Mouse (Mus musculus): ENCODE data around the gene C1qtnf5. TPM values are rescaled to one million over a fixed set of nuclear protein-coding genes. Genes with fewer than 3 reads are reported as not detected.
"Not testable (repeated sequence)": the region's sequence is repeated elsewhere in the genome, so short reads cannot be mapped to it uniquely, and the experiment has no call there.

The C1qtnf5 gene
- total RNA-seq, 4 experiments from 2014 or later = 24.1 to 32.7 (median 26.3) TPM

DNA sequence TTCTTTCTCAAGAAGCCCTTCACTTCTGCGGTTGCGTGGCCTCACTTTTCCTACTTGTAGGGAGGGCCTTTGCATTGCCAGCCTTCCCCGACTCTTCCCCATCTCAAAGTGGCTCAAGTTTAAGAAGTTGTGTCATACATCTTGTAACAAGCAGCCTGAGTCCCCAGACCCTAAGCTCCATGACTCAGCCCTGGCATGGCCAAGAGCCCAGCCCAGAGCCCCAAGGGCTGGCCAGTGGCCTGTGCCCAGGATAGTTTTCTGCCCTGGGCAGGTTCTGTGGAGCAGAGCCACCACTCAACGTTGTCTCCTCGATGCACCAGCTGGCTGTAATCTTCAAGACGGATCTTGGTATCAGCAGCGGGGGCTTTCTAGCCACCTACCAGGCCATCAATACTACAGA is 2.2 kb upstream of the C1qtnf5 start:
- DNase-seq (ENCODE audit: low spot score in 2 of 2) = no peak

DNA sequence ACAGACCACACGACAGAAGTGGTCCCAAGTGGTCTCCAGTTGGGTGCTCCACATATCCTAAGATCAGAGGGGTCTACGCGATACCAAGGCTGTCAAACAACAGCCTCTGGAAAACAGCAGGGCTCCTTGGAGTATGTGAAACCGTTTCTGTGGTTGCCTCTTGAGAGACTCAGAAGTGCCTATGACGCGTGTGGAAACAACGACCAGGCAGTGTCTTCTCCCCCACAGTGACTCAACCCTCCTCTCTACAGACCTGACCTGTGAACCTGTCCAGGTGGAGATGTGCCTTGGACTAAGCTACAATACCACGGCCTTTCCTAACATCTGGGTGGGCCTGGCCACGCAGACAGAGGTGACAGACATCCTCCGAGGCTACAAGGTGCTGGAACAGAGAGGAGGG is 1.3 kb upstream of the C1qtnf5 start:
- no peak for DNase-seq (ENCODE audit: low spot score in 2 of 2)

DNA sequence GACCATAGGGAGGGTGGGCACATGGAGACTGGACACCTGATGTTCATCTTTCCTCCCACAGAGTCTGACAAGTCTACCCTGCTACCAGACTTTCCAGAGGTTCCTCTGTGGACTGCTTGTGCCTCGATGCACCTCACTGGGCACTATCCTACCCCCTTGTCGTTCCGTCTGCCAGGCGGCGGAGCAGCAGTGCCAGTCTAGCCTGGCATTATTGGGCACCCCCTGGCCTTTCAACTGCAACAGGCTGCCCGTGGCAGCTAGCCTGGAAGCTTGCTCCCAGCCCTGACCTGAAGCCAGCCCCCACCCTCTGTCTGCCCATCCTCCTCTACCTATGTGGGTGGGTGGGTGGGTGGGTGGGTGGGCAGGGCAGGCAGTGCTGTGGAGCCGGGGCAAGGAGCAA is 863 bp upstream of the C1qtnf5 start:
- DNase-seq (ENCODE audit: low spot score in 2 of 2) = no peak

DNA sequence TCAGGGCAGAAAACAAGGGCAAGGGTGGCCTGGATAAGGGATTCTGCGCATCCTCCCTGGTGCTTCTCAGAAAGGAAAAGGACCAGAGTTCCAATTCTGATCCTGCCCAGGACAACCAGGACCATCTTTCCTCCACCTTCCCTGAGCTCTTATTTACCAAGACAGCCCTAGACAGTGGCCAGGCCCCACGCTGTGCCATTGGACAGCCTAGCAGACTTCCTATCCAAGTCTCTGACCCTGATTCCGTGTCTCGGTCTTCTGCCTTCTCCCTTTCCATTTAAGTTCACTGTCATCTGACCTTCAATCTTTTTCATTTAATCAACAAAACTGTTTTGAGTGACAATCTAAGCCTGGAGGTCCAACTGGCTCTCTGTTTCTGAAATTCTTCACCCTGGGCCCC is 449 bp upstream of the C1qtnf5 start:
- DNase-seq (ENCODE audit: low spot score in 2 of 2) = no peak

DNA sequence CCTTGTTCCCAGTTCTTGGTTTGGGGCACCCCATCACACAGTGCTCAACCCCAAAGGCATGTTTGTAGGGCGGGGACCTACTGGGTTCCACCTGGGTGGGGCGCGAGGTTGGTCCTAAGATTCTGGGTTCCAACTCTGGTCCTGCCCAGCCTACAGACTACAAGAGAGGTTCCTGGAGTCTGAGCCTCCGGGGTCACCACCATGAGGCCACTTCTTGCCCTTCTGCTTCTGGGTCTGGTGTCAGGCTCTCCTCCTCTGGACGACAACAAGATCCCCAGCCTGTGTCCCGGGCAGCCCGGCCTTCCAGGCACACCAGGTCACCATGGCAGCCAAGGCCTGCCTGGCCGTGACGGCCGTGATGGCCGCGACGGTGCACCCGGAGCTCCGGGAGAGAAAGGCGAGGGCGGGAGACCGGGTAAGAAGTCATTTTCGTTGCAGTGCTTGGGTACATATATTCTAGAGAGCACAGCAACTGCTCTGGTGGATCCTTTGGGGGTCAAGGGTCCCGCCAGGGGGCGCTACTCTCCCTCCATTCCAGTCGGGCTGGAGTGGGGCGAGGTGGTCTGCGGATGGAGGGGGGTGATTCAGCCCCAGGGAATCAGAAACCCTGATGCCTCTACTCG is 623 bp downstream of the C1qtnf5 start:
- DNase-seq (ENCODE audit: low spot score in 2 of 2) = no peak

DNA sequence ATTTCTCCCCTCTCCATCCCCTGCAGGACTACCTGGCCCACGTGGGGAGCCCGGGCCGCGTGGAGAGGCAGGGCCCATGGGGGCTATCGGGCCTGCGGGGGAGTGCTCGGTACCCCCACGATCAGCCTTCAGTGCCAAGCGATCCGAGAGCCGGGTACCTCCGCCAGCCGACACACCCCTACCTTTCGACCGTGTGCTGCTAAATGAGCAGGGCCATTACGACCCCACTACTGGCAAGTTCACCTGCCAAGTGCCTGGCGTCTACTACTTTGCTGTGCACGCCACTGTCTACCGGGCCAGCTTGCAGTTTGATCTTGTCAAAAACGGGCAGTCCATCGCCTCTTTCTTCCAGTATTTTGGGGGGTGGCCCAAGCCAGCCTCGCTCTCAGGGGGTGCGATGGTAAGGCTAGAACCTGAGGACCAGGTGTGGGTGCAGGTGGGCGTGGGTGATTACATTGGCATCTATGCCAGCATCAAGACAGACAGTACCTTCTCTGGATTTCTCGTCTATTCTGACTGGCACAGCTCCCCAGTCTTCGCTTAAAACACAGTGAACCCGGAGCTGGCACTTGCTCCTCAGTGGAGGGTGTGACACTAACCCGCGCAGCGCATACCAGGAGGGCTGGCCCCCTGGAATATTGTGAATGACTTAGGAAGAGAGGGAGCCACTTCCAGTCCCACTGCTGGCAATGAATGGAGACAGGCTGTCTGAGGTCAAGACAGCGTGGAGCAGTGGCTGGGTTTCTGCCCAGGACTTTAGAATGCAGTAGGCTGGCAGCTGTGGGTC is 1.4 kb downstream of the C1qtnf5 start:
- no peak for DNase-seq (ENCODE audit: low spot score in 2 of 2)

DNA sequence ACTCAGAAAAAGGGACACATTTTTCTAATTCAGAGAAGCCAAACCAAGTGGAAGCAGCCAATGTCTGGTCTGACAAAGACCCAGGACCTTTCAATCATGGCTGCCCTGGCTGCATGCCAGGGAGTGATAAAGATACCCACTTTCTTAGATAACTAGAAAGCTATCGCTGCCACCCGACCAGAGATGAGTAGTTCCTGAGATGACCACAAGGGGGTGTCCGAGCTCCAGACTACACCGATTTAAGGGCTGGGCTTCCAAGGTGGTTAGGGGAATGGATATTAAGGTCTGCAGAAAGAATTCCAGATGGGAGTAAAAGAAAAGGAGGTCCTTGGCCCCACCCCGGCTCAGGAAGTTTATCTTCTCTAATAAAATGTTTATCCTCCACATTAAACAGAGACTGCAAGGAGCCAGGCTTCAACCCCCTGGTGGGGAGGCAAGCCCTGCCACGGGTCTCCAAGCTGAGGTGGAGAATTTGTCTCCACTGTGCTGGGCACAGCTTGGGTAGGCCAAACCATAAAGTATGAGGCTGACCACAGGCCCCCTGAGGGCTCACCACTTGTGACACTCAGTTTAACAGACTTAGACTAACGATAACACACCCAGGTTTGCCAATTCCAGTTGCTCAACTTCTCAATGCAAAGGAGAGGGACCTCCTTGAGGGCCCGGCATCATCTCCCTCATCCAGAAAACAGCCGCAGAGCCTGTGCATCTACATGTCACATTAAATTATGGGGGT is 2.5 kb downstream of the C1qtnf5 start:
- DNase-seq (ENCODE audit: low spot score in 2 of 2) = peak in 1 of 2 experiments; percentile 68

DNA sequence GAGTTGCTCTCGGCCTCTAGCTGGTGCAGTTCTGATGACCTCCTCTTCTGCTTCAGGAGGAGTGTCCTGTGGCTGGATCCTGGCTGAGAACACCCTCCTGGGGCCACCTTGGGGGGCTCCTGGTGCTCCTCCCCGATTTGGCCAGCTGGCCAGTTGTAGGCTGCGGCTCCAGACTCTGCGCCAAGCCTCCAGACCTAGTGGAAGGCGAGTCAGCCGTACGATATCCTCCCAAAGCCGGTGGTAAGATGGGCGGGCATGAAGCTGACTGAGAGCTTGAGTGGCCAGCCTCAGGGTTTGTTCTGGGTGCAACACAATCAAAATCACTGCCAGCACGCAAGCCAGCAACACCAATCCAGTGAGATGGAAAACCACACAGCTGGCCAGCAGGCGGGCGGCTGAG is 4.9 kb downstream of the C1qtnf5 start:
- not testable (repeated sequence) for DNase-seq (ENCODE audit: low spot score in 2 of 2)

DNA sequence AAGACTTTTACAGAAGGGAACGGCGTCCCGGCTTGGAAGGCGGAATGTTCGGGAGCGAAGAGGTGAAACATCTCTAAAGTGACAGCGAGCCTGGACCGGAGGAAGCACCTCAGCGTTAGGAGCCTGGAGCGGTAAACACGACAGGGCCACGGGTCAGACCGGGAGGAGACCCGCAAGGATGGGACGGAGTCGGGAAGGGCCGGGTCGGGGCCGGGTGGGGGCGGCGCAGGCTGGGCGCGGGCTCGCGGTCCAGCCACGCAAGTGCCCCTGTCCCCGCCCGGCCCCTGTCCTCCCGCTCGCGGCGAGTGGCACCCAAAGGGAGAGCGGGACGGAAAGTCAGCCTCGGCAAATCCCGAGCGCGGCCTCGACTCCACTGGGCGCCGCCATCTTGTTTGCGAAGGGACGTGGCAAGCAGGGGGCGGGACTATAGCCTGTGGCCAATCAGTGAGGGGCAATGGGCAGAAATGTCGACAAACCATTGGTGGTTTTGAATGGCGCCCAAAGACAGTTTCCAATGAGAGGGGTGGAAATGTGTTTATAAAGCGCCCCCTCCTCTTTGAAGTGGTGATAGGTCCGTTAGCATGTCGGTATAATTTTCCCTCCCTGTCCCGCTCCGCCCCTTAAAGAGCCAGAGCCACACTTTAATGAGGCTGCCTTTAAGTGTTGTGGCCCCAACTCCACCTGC is 6.2 kb downstream of the C1qtnf5 start, which contains the start of the genes Gm49380 and Rnf26:
Gene Gm49380, minus strand, starts transcription at position 396 of the 685 bp plus-strand sequence.
Gene Rnf26, minus strand, starts transcription at position 413 of the 685 bp plus-strand sequence.
- peak; percentile 87 to 96 for DNase-seq (ENCODE audit: low spot score in 2 of 2)

DNA sequence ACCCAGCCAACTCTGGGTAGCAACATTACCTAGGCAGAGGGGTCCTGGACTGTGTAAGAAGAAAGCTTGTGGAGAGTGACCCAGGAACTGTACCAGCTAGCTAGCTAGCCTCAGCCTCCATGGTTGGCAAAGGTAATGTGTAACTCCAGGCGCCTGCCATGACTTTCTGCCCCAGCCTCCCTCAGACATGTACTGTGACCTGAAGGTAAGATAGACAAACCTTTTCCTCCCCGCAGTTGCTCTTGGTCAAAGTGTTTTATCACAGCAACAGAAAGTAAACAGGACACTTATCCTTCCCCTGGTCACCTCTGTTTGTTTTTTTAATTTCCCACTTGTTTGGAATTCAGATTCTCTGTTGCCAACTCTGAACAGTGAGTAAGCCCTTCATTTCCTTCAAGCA is 7.4 kb downstream of the C1qtnf5 start:
- no peak for DNase-seq (ENCODE audit: low spot score in 2 of 2)

DNA sequence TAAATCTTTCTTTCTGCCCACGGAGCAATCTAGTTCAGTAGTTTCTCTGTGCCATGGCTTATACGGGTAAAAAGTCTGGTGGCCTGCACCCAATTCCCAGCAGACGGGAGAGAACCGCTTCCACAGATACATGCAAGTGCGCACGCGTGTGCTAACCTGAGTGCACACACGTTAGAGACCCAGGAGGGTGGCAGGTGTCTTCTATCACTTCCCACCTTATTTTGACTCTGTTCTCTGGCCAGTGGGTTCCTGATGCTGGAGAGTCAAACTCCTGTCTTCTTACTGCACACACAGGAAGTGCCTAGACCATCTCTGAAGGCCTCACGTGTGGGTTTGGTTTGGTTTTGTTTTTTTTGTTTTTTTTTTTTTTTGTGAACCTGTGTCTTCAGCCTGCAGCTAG is 8.6 kb downstream of the C1qtnf5 start:
- DNase-seq (ENCODE audit: low spot score in 2 of 2) = no peak

DNA sequence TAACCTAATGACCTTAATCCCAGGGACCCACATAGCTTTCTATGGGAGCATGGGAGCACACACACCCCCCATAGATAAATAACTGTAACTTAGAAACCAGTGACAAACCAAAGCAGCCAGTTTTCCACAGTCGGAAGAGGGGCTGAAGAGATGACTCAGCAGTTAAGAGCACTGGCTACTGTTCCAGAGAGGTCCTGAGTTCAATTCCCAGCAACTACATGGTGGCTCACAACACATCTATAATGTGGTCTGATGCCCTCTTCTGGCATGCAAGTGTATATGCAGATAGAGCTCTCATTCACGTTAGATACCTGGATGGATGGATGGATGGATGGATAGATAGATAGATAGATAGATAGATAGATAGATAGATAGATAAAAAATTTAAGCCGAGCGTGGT is 9.1 kb downstream of the C1qtnf5 start:
- DNase-seq (ENCODE audit: low spot score in 2 of 2) = no peak

DNA sequence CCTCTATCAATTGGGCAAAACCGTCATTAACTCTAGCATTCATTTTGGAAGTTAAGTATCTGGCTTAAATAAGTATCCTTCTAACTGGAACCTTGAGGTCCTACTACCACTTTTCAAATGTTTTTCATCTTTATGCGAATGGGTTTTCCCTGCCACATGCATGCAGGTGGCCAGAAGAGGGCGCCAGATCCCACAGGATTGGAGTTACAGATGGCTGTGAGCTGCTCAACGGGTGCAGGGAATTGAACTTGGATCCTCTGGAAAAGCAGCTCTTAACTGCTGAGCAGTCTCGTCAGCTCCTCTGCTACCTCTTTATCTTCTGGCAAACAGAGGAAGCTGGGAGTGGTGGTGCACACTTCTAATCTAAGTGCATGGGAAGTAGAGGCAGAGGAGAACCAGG is 12.0 kb downstream of the C1qtnf5 start:
- no peak for DNase-seq (ENCODE audit: low spot score in 2 of 2)

DNA sequence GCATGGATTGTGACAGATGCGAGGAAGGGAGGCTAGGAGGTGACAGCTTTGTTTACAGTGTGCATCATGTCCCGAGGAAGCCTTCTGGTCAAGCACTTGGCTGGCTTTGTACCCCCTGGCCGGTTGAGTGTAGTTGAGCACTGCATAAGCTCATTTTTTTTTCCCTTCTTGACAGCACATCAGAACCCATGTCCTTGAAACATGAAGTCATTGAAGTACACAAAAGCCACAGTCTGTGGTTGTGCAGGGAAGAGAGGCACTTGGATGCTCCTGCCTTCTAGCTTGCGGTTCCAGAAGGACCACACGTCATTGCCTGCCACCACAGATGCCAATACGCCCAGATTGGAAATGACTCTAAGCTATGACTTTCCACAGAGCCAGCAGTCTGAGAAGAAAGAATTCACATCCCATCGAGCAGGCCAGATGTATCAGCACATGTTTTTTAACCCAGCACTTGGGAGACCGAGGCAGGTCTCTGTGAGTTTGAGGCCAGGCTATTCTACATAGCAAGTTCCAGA is 13.0 kb downstream of the C1qtnf5 start:
- DNase-seq (ENCODE audit: low spot score in 2 of 2) = no peak

DNA sequence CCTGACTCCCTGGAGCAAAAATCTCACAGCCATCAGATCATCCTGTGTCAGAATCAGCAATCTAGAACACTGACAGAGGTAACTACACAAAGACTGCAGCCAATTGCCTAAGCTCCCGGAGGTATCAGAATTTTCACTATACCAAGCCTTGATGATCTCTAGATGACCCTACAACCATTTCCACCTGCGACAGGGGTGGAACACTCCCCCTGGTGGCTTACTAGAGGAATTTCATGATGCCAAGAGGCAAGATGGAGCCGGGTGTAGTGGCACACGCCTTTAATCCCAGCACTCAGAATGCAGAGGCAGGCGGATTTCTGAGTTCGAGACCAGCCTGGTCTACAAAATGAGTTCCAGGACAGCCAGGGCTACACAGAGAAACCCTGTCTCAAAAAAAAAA is 17.3 kb downstream of the C1qtnf5 start:
- no peak for DNase-seq (ENCODE audit: low spot score in 2 of 2)

DNA sequence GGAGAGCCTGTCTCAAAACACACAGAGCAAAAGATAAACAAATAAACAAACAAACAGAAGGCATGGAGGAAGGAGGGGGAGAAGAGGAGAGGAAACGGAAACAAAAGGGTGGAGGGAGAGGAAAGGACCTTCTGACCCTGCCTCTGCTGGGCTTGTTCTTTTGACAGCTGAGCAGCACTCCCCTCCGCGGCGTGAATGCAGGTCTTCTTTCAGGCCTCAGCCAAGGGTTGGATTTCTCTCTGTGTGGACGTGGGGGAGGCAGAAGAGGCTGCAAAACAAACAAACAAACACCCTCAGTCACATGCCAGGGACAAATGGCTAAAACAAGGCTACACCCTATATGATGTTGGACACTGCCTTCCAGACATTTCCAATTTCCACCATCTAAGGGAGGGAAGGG is 18.0 kb downstream of the C1qtnf5 start:
- no peak for DNase-seq (ENCODE audit: low spot score in 2 of 2)

DNA sequence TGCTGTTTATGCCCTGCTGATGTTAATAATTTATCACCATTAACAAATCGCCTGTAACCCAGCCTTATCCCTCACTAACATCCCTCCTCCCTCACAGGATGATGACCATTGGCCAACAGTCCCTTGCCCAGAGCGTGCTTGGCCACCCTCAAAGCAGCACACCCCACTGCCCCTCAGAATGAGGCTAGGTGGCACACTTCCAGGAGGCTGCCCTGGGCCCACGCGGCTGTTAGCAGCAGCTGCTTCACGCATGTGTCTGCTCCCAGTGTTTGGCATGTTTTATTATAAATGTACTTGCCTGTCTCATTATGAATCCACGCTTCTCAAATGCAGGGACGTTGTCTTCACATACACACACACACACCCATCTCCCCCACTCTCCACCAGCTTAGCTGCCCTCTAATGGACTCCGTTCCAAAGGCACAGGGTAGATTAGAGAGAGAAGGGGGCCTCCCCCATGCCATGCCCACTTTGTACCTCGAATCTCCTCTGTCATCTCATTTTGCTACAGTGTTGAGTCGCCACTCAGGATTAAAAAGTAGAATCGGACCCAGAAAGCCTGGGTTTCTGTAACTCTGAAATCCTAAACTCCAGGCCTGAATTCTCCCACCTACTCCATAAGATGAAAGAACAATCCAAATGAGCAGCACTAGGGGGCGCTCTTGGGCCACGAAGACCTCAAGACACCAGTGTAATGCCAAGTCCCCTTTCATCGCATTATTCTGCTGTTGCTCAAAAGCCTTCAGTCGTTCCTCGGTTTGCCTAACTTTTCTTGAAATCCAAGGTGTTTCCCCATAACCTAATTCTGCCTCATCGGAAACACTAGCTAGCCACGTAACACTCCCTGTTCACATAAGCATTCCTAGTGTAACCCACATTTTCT is 18.7 kb downstream of the C1qtnf5 start:
- DNase-seq (ENCODE audit: low spot score in 2 of 2) = peak; percentile 74 to 78

DNA sequence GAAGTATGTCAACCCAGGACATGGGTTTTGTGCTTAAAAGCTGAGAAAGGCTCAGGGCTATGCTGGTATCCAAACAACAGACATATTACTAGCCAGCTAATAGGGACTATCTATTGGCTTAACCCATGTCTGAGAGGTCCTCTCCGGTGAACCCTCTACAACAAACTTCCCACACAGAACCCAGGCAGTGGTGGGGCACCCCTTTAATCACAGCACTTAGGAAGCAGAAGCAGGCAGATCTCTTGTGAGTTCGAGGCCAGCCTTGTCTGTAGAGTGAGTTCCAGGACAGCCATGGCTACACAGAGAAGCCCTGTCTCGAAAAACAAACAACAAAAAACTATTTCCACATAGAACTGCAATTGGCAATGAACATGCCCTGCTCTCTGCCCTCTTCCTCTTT is 19.7 kb downstream of the C1qtnf5 start:
- no peak for DNase-seq (ENCODE audit: low spot score in 2 of 2)

DNA sequence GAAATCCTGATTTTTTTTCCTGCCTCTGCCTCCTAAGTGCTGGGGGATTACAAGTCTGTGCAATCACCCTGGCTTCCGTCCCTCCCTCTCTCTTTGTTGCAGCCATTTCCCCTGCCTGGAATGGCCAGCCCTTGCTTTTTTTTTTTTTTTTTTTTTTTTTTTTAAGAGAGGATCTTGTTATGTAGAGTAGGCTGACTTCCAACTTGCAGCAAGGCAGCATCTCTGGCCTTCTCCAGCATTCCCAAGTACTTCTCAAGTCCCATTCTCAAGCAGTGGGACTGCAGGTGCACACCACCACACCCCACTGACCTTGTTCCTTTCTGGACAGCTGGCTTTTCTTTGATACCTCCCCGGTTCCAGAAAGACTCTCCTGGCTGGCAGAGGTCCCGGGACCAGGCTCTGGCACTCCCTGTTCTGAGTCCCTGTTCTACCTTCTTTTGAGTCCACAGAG is 20.3 kb downstream of the C1qtnf5 start:
- no peak for DNase-seq (ENCODE audit: low spot score in 2 of 2)

DNA sequence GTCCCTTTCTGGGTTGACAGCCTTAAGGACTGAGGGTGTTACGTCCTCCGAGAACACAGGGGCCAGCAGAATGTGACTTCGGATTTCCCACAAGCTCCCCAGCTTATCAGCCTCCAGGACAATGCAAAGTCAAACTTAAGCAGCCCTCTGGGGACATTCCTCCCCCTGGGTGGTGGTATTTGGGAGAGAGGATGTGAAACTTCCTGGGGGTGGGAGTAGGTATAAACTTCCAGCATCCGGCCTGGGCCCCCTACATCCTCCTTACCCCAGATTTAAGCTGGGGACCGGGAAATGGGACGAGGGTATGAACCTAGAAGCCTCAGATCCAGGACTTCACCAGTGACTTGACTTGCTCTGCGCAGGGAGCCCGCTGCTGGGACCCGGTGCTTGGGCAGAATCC is 22.6 kb downstream of the C1qtnf5 start:
- no peak for DNase-seq (ENCODE audit: low spot score in 2 of 2)
